Mouse (Mus musculus) hindbrain, embryonic 16.5 days (tissue): Measurements from ENCODE around the gene Nptx1. TPM values are rescaled to one million over a fixed set of nuclear protein-coding genes. Genes with fewer than 3 reads are reported as not detected.

ENCODE experiments used
- ATAC-seq: fragments of 200-750 bp; cut with Nextera tagmentation; 2 replicates; pipeline ENCODE4 v1.8.0; 2017; ENCODE audit warnings: moderate TSS enrichment, moderate library complexity
- H3K27ac ChIP-seq: fragments of 300-500 bp; sonication (generic); 2 replicates; pipeline ENCODE4 v1.5.1; 2014; ENCODE audit warnings: low read depth, mild to moderate bottlenecking, control low read depth, low read length, moderate library complexity
- H3K27me3 ChIP-seq: fragments of 300-500 bp; sonication (generic); replicated peaks from 2 replicates; pipeline ENCODE4 v1.6.1; 2014; ENCODE audit warnings: low read length; ENCODE audit not compliant: control insufficient read depth, insufficient read depth
- H3K36me3 ChIP-seq: fragments of 300-500 bp; sonication (generic); 2 replicates; pipeline ENCODE4 v1.6.1; 2014; ENCODE audit warnings: mild to moderate bottlenecking, low read length, moderate library complexity, mixed read lengths; ENCODE audit not compliant: control insufficient read depth, insufficient read depth
- H3K4me1 ChIP-seq: fragments of 300-500 bp; sonication (generic); 2 replicates; pipeline ENCODE4 v1.6.1; 2014; ENCODE audit warnings: low read depth, low read length; ENCODE audit not compliant: control insufficient read depth, insufficient read depth
- H3K4me2 ChIP-seq: fragments of 300-500 bp; sonication (generic); 2 replicates; pipeline ENCODE4 v1.6.1; 2014; ENCODE audit warnings: mild to moderate bottlenecking, low read length, control low read depth, moderate library complexity
- H3K4me3 ChIP-seq: fragments of 300-500 bp; sonication (generic); 2 replicates; pipeline ENCODE4 v1.5.1; 2014; ENCODE audit warnings: mild to moderate bottlenecking, low read length, control low read depth, moderate library complexity
- H3K9ac ChIP-seq: fragments of 300-500 bp; sonication (generic); 2 replicates; pipeline ENCODE4 v1.6.1; 2014; ENCODE audit warnings: low read depth, mild to moderate bottlenecking, control low read depth, low read length, moderate library complexity
- H3K9me3 ChIP-seq: fragments of 300-500 bp; sonication (generic); 2 replicates; pipeline ENCODE4 v1.6.1; 2014; ENCODE audit warnings: mild to moderate bottlenecking, low read length, moderate library complexity; ENCODE audit not compliant: control insufficient read depth
- WGBS: fragments of 180-500 bp; shearing (Covaris S2); extraction: QIAGEN DNeasy Blood & Tissue Kit; methylation state at CpG from one replicate; pipeline ENCODE4 v1.1.7; 2014; 5-methylcytosine and 5-hydroxymethylcytosine counted together
- polyA plus RNA-seq: library from polyadenylated mRNA; unstranded; fragments of >200 nt; fragmentation: Nextera tagmentation; extraction: Ambion mirVana; gene quantifications from 2 replicates; pipeline ENCODE4 v1.2.1, GENCODE M21; 2015

Gene Nptx1
- polyA plus RNA-seq, 1 experiment from 2014 or later = 15.6 TPM

DNA sequence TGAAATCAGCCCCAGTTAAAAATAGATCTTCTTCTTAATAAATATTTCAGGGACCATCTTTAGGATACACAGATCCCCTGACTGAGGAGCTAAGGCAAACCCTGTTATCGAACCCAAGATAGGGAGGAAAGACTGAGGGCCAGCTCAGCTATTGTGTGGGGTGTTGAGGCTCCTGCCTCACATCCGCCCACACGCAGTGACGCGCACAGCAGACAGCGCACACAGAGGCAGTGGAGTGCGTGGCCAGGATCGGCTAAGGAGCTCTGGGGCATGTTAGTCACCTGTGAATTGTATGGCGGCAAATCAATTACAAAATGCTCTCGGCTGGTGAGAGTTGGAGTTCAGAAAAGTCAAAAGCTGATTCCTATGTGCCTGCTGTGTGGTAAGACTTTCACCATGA is 18.1 kb upstream of the Nptx1 start:
- Histone ChIP-seq H3K9ac (no peak overlapping the region; the same call in 1 of the 2 replicates), H3K4me3 (no peak overlapping the region), H3K27ac (no peak overlapping the region), H3K4me2 (peak overlapping the region; percentile 26; the same call in 1 of the 2 replicates), H3K27me3 (no peaks in the 10 kb centered on the region; the same call in 1 of the 2 replicates), H3K9me3 (no peaks in the 10 kb centered on the region), H3K4me1 (0 out of 2 replicates have a peak, but pooled peaks cover 5% of the 10 kb centered on the region), H3K36me3 (no peaks in the 10 kb centered on the region)
- WGBS = 28% methylated on average over 10 of the region's 10 CpGs
- 0 out of 2 replicates have a peak, but pooled peaks have one; percentile 58 for ATAC-seq

DNA sequence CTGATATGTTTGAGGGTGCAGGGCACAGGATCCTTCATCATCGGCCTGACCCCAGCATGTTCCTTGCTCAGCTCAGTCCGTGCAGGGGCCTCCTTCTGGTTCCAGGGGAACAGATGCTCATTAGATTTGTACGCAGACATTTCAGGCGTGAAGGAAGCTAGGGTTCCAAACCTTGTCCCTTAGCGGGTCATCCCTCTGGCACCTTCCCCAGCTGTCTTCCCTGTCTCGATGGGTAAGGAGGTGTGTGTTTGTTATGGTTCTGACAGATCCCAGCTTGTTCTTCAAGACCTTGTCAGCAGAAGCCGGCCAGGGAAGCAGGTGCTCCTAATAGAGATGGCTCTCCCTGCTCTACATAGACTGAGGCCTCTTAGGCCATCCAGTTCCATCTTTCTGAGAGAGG is 17.5 kb upstream of the Nptx1 start:
- no peak overlapping the region for H3K9ac ChIP-seq

DNA sequence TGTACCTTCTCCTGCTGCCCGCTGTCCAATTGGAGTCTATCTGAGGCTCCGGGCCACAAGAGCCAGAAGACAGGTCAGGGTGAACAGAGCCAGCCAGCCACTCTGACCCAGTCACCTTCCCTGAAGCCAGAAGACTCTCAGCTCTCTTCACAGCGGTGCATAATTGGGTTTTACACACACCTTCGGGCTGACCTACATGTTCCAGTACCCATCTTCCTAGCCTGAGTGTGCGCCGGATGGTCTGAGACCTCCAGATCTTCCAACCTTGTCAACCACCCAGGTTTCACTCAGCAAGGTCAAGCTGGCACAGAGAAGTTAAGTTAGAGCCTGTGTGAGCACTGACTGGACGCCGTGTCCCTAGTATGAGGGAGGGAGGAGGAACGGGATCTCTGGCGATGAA is 16.8 kb upstream of the Nptx1 start:
- no peaks in the 10 kb centered on the region for H3K36me3 ChIP-seq
- no peak overlapping the region for H3K4me2 ChIP-seq
- H3K9me3 ChIP-seq = no peaks in the 10 kb centered on the region
- no peak overlapping the region for H3K27ac ChIP-seq
- 0 out of 2 replicates have a peak, but pooled peaks cover 5% of the 10 kb centered on the region for H3K4me1 ChIP-seq
- H3K27me3 ChIP-seq = no peaks in the 10 kb centered on the region; the same call in 1 of the 2 replicates
- ATAC-seq = no peak
- H3K4me3 ChIP-seq = no peak overlapping the region
- H3K9ac ChIP-seq = no peak overlapping the region
- 86% methylated on average over 10 of the region's 10 CpGs for WGBS

More for the DNA sequence above, 17.5 kb upstream of the Nptx1 start:
- no peak for ATAC-seq
- H3K27me3 ChIP-seq = no peaks in the 10 kb centered on the region; the same call in 1 of the 2 replicates
- no peaks in the 10 kb centered on the region for H3K36me3 ChIP-seq
- H3K4me1 ChIP-seq = 0 out of 2 replicates have a peak, but pooled peaks cover 5% of the 10 kb centered on the region
- H3K4me2 ChIP-seq = no peak overlapping the region
- no peaks in the 10 kb centered on the region for H3K9me3 ChIP-seq
- 44% methylated on average over 7 of the region's 7 CpGs for WGBS
- 0 out of 2 replicates have a peak overlapping the region, but pooled peaks have one; percentile 24 for H3K27ac ChIP-seq
- H3K4me3 ChIP-seq = no peak overlapping the region

DNA sequence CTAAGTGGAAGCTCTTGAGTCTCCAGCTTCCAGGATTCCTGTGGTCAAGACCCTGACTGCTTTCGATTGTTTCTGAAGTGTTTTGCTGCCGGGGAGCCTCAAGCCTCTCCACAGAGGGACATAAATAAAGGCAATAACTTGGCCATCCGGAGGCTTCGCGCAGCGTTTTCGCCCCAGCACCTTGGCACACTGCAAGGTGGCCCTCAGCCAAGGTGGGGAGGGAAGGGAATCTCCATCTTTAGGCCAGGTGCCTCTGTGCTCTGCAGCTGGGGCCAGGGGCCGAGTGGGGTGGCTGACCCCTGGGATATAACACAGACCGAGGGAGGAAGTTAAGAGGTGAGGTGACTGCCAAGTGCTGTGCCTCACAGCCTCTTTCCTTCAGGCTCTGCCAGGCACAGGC is 15.6 kb upstream of the Nptx1 start:
- H3K36me3 ChIP-seq = no peaks in the 10 kb centered on the region
- peak overlapping the region; percentile 18 for H3K9ac ChIP-seq
- no peaks in the 10 kb centered on the region; the same call in 1 of the 2 replicates for H3K27me3 ChIP-seq
- H3K27ac ChIP-seq = no peak overlapping the region
- H3K4me3 ChIP-seq = no peak overlapping the region
- peaks cover 16% of the 10 kb centered on the region for H3K4me1 ChIP-seq
- 60% methylated on average over 9 of the region's 9 CpGs for WGBS
- no peak overlapping the region for H3K4me2 ChIP-seq
- no peak for ATAC-seq
- no peaks in the 10 kb centered on the region for H3K9me3 ChIP-seq

DNA sequence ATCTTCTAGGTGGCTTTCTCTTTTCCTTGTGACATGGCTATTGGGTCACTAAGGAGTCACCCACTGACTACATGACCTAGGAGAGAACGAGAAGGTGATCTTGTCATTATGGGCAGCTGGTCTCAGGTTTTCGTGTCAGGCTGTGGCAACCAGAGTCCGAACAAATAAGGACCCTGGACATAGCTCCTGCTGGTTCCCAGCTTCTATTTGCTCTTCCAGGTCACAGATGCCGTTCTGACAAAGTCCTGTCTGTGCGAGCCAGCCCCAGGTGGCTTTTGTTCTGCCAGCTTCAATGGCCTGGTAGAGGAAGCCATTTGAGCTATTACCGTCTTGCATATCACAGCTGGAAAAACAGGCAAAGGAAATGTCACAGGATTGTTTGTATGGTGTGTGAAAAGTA is 14.7 kb upstream of the Nptx1 start:
- ATAC-seq = no peak
- Histone ChIP-seq H3K4me1 (peaks cover 25% of the 10 kb centered on the region), H3K9me3 (no peaks in the 10 kb centered on the region), H3K27me3 (no peaks in the 10 kb centered on the region; the same call in 1 of the 2 replicates), H3K4me2 (no peak overlapping the region), H3K4me3 (no peak overlapping the region), H3K9ac (no peak overlapping the region), H3K27ac (no peak overlapping the region), H3K36me3 (no peaks in the 10 kb centered on the region)
- WGBS = 21% methylated on average over 6 of the region's 6 CpGs

DNA sequence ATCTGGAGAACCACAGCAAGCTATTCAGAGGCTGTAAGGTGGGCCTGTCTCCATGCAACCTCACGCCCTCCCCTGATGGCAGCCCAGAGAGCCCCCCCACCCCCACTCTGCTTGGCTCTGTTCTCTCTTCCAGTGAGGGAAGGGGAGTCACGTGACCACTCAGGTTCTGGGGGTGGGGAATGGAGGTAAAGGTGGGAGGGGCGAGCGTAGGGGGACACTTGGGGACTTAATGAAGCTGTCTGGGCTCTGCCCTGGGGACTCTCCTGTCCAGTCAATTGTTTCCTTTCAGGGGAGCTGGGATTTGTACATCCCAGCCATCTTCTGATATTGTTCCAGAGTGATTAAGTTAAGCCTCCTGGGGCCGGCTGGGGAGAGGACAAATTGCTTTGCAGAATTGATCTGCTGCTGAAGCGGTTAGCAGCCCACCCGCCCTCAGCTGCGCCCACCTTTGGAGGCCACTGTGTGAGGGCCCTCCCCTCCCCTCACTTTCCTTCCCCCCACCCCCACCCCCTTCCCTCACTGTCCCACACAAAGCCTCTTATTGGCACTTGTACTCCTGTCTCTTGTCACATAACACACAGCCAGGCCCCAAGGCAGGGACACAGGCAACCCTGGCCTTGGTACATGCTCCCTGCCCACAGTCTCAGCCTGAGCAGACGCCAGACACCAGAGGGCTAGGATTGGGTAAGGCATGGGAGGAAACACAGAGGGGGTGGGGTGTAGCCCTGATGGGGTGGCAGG is 11.5 kb upstream of the Nptx1 start:
- WGBS = 8% methylated on average over 9 of the region's 9 CpGs
- no peaks in the 10 kb centered on the region for H3K27me3 ChIP-seq
- peaks cover 23% of the 10 kb centered on the region for H3K4me1 ChIP-seq
- peak overlapping the region; percentile 50 for H3K9ac ChIP-seq
- no peaks in the 10 kb centered on the region for H3K36me3 ChIP-seq
- ATAC-seq = peak; percentile 57
- H3K4me3 ChIP-seq = no peak overlapping the region
- no peaks in the 10 kb centered on the region for H3K9me3 ChIP-seq
- peak overlapping the region; percentile 66 for H3K27ac ChIP-seq
- peak overlapping the region; percentile 12; the same call in 1 of the 2 replicates for H3K4me2 ChIP-seq

DNA sequence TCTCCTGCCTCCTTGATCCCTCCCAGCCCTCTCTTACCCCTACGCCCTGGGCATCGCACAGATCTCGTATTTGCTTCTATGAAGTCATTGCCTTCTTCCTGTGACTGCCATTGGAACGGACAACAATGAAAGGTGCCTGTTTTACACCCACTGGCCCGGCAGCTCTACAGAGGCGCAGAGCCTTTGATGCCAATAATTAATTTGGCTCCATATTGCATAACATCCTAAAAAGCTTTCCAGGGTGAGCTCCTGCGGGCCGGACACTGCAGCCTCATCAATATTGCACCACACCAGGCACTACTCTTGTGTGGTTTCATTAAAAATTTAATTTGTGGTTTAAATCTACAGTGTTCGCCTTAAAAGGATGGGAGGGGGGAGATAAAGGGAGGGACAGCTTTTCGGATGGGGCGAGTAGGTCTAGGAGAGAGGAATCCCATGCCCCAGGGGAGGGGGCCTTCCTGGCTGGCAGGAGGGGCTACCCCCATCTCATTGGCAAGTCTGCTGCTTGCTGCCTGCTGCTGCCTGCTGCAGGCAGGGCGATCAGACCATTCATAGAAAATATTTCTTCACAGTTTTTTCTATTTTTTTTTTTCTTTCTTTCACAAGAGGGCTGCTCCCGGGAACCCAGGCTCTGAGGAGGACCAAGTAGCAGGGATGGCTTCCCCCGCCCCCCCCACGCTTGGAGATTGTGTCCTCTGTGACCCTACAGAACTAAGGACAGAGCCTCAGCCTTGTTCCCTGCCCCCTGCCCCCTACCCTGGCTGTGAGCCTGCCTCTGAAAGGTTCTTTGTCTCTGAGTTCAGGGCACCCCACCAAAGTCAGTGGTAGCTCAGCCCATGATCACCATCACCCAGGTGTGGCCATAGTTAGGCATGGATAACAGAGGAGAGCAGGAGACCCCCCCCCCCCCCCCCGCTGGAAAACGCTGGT is 10.7 kb upstream of the Nptx1 start:
- peak; percentile 51 for ATAC-seq
- 12% methylated on average over 17 of the region's 17 CpGs for WGBS
- peak overlapping the region; percentile 50 for H3K9ac ChIP-seq

DNA sequence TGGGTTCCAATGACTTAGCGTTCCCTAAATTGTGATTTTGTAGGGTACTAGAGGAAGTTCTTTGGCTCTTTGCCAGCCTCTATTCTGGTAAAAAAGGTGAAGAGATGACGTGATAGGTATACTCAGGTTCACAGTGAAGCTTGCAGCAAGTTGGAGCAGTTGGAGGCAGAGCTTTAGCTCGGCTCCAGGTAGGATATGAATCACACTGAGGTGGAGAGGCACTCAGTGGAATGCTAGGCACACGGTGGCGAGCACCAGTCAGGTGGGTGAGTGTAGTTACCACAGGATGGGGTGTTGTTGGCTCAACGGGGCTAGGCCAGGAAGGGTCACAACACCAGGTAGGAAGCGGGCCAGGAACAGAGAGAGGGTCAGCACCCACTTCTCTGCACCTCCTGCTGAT is 7.6 kb upstream of the Nptx1 start:
- Histone ChIP-seq H3K4me2 (no peak overlapping the region), H3K36me3 (no peaks in the 10 kb centered on the region), H3K9ac (no peak overlapping the region), H3K9me3 (no peaks in the 10 kb centered on the region), H3K27ac (no peak overlapping the region), H3K27me3 (no peaks in the 10 kb centered on the region), H3K4me1 (peaks cover 34% of the 10 kb centered on the region), H3K4me3 (no peak overlapping the region)
- no peak for ATAC-seq
- WGBS = 73% methylated on average over 7 of the region's 7 CpGs

More for the DNA sequence above, 10.7 kb upstream of the Nptx1 start:
- Histone ChIP-seq H3K27ac (peak overlapping the region; percentile 66), H3K4me3 (no peak overlapping the region), H3K4me1 (peaks cover 23% of the 10 kb centered on the region), H3K4me2 (peak overlapping the region; percentile 12; the same call in 1 of the 2 replicates), H3K36me3 (no peaks in the 10 kb centered on the region), H3K27me3 (no peaks in the 10 kb centered on the region), H3K9me3 (no peaks in the 10 kb centered on the region)

DNA sequence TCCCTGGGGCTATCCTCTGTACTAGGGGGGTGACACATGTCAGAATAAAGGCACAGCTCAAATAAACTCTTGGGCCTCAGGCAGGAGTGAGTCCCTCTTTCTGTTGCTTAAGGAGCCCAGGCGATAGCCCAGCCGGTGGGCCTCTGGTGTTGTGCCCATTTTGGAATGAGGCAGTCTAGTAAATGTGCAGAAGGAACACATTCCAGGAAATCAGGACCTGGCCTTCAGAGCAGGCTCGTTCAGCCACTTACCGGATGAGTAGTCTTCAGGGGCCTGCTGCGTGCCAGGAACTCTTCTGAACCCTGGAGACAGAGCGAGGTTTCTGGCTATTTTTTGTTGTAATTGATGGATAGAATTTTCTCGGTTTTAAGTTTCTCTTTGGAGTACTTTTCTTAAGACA is 7.2 kb upstream of the Nptx1 start:
- ATAC-seq = no peak
- Histone ChIP-seq H3K27me3 (no peaks in the 10 kb centered on the region), H3K4me2 (no peak overlapping the region), H3K9ac (no peak overlapping the region), H3K4me3 (no peak overlapping the region), H3K36me3 (no peaks in the 10 kb centered on the region), H3K9me3 (no peaks in the 10 kb centered on the region), H3K4me1 (peaks cover 34% of the 10 kb centered on the region), H3K27ac (no peak overlapping the region)
- WGBS = 74% methylated on average over 7 of the region's 7 CpGs
